Mouse (Mus musculus) lung, embryonic 14.5 days (tissue): ENCODE results near the gene Minos1. TPM values are rescaled to one million over a fixed set of nuclear protein-coding genes. Genes with fewer than 3 reads are reported as not detected.

Experiments
- ATAC-seq: fragments of 200-750 bp; cut with Nextera tagmentation; 2 replicates; pipeline ENCODE4 v1.8.0; 2017; ENCODE audit warnings: mild to moderate bottlenecking, moderate TSS enrichment, moderate library complexity; ENCODE audit not compliant: insufficient read depth
- DNase-seq: peaks from one replicate; pipeline ENCODE4 v3.0.0-alpha.2; 2015
- H3K27ac ChIP-seq: fragments of 300-500 bp; sonication (generic); 2 replicates; pipeline ENCODE4 v1.5.1; 2014; ENCODE audit warnings: low read depth, mild to moderate bottlenecking, moderate library complexity
- H3K27me3 ChIP-seq: fragments of 300-500 bp; sonication (generic); 2 replicates; pipeline ENCODE4 v1.6.1; 2014; ENCODE audit warnings: low read length, control low read depth; ENCODE audit not compliant: insufficient read depth
- H3K36me3 ChIP-seq: fragments of 300-500 bp; sonication (generic); 2 replicates; pipeline ENCODE4 v1.6.1; 2014; ENCODE audit warnings: control low read depth; ENCODE audit not compliant: insufficient read depth
- H3K4me1 ChIP-seq: fragments of 300-500 bp; sonication (generic); 2 replicates; pipeline ENCODE4 v1.6.1; 2014; ENCODE audit warnings: antibody characterized with exemption, control low read depth; ENCODE audit not compliant: insufficient read depth
- H3K4me2 ChIP-seq: fragments of 300-500 bp; sonication (generic); 2 replicates; pipeline ENCODE4 v1.6.1; 2014; ENCODE audit warnings: mild to moderate bottlenecking
- H3K4me3 ChIP-seq: fragments of 300-500 bp; sonication (generic); 2 replicates; pipeline ENCODE4 v1.5.1; 2014; ENCODE audit warnings: low read depth, low read length
- H3K9ac ChIP-seq: fragments of 300-500 bp; sonication (generic); 2 replicates; pipeline ENCODE4 v1.6.1; 2014
- H3K9me3 ChIP-seq: fragments of 300-500 bp; sonication (generic); 2 replicates; pipeline ENCODE4 v1.6.1; 2016; ENCODE audit warnings: low read depth, low read length, control low read depth
- CTCF ChIP-seq: IDR thresholded peaks from 2 replicates; pipeline ENCODE4 v1.5.1; 2016; ENCODE audit warnings: antibody characterized with exemption, low read depth
- WGBS: fragments of 180-500 bp; shearing (Covaris S2); extraction: QIAGEN DNeasy Blood & Tissue Kit; methylation state at CpG from one replicate; pipeline ENCODE4 v1.1.7; 2014; 5-methylcytosine and 5-hydroxymethylcytosine counted together
- polyA plus RNA-seq: library from polyadenylated mRNA; unstranded; fragments of >200 nt; fragmentation: Nextera tagmentation; extraction: Ambion mirVana; gene quantifications from 2 replicates; pipeline ENCODE4 v1.2.1, GENCODE M21; 2014

Gene Minos1
- polyA plus RNA-seq, 1 experiment from 2014 or later = 501 TPM

- Histone ChIP-seq H3K9me3 (no peaks in the 10 kb centered on the region; the same call in 1 of the 2 replicates), H3K36me3 (no peaks in the 10 kb centered on the region), H3K27ac (no peak overlapping the region), H3K4me2 (peak overlapping the region; percentile 93; the same call in 1 of the 2 replicates), H3K27me3 (peaks cover 9% of the 10 kb centered on the region; the same call in 1 of the 2 replicates), H3K9ac (peak overlapping the region; percentile 9; the same call in 1 of the 2 replicates), H3K4me1 (peaks cover 5% of the 10 kb centered on the region; the same call in 1 of the 2 replicates), H3K4me3 (peak overlapping the region; percentile 73; the same call in 1 of the 2 replicates)
- no peak for TF ChIP-seq CTCF
- no peak for DNase-seq
- ATAC-seq = no peak
- WGBS = 59% methylated on average over 15 of the region's 15 CpGs
These were observed 40.5 kb downstream of the Minos1 start for GRCm38 (mm10) chr4:139090303-139090940.

GRCm38 (mm10) chr4:139088982-139089671 lies 41.8 kb downstream of the Minos1 start:
- peaks cover 5% of the 10 kb centered on the region; the same call in 1 of the 2 replicates for H3K4me1 ChIP-seq
- H3K4me2 ChIP-seq = no peak overlapping the region
- H3K27ac ChIP-seq = no peak overlapping the region
- peaks cover 9% of the 10 kb centered on the region; the same call in 1 of the 2 replicates for H3K36me3 ChIP-seq
- no peak for ATAC-seq
- H3K9ac ChIP-seq = no peak overlapping the region
- no peak for TF ChIP-seq CTCF
- H3K9me3 ChIP-seq = no peaks in the 10 kb centered on the region
- peaks cover 9% of the 10 kb centered on the region; the same call in 1 of the 2 replicates for H3K27me3 ChIP-seq
- no peak for DNase-seq
- no peak overlapping the region for H3K4me3 ChIP-seq
- WGBS = 53% methylated on average over 9 of the region's 9 CpGs

GRCm38 (mm10) chr4:139086984-139087383 lies 43.9 kb downstream of the Minos1 start:
- H3K36me3 ChIP-seq = peaks cover 9% of the 10 kb centered on the region; the same call in 1 of the 2 replicates
- no peak overlapping the region for H3K9ac ChIP-seq
- H3K4me3 ChIP-seq = no peak overlapping the region
- H3K4me2 ChIP-seq = no peak overlapping the region
- H3K27me3 ChIP-seq = peaks cover 6% of the 10 kb centered on the region; the same call in 1 of the 2 replicates
- DNase-seq = no peak
- WGBS = 66% methylated on average over 4 of the region's 4 CpGs
- peaks cover 16% of the 10 kb centered on the region for H3K4me1 ChIP-seq
- ATAC-seq = no peak
- no peaks in the 10 kb centered on the region for H3K9me3 ChIP-seq
- no peak for TF ChIP-seq CTCF
- H3K27ac ChIP-seq = no peak overlapping the region

DNA sequence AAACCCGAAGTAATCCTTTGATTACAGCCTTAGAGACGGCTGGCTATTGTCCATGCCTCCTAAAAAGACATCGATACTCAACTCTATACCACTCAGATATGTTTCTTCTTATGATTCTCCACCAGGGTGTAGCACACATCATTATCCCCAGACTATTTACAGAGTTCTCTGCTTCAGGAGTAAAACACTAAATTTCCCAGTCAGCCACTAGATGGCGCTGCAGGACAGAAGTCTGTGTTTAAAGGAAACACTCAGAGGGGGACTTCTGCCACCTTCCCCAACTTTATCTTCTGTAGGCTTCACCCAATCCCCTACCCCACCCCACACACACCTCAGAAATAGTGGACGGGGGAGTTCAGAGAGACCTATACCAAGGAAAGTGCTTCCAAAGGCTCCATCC lies 44.9 kb downstream of the Minos1 start:
- Histone ChIP-seq H3K36me3 (peaks cover 9% of the 10 kb centered on the region; the same call in 1 of the 2 replicates), H3K4me3 (no peak overlapping the region), H3K27ac (no peak overlapping the region), H3K27me3 (peaks cover 6% of the 10 kb centered on the region; the same call in 1 of the 2 replicates), H3K9me3 (no peaks in the 10 kb centered on the region), H3K4me2 (no peak overlapping the region), H3K9ac (no peak overlapping the region), H3K4me1 (peaks cover 11% of the 10 kb centered on the region)
- ATAC-seq (no peak), DNase-seq (peak; percentile 97)
- peak; percentile 93 for TF ChIP-seq CTCF
- WGBS = 13% methylated on average over 5 of the region's 5 CpGs

DNA sequence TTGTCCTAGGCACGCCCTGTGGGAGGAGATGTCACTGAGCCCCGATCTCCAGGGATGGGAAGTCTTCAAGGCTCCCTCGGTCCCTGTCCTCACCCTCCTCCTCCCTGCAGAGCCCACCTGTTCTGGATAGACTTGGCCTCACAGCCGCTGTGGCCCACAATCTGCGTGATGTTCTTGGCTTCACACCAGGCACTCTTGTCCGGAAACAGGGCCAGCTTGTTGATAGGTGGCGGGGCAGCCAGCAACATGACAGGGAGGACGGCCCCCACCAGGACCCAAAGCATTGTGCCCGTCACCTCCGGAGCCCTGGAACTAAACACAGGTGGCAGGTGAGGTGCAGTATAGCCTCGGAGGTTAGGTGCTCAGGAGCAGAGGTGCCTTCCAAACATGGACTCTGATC lies 45.6 kb downstream of the Minos1 start:
- WGBS = 73% methylated on average over 11 of the region's 11 CpGs
- H3K4me3 ChIP-seq = no peak overlapping the region
- peaks cover 9% of the 10 kb centered on the region; the same call in 1 of the 2 replicates for H3K36me3 ChIP-seq
- no peak overlapping the region for H3K4me2 ChIP-seq
- no peak for TF ChIP-seq CTCF
- no peak for DNase-seq
- H3K4me1 ChIP-seq = peaks cover 11% of the 10 kb centered on the region
- no peak overlapping the region for H3K9ac ChIP-seq
- H3K27ac ChIP-seq = no peak overlapping the region
- H3K27me3 ChIP-seq = no peaks in the 10 kb centered on the region
- no peak for ATAC-seq
- no peaks in the 10 kb centered on the region for H3K9me3 ChIP-seq

DNA sequence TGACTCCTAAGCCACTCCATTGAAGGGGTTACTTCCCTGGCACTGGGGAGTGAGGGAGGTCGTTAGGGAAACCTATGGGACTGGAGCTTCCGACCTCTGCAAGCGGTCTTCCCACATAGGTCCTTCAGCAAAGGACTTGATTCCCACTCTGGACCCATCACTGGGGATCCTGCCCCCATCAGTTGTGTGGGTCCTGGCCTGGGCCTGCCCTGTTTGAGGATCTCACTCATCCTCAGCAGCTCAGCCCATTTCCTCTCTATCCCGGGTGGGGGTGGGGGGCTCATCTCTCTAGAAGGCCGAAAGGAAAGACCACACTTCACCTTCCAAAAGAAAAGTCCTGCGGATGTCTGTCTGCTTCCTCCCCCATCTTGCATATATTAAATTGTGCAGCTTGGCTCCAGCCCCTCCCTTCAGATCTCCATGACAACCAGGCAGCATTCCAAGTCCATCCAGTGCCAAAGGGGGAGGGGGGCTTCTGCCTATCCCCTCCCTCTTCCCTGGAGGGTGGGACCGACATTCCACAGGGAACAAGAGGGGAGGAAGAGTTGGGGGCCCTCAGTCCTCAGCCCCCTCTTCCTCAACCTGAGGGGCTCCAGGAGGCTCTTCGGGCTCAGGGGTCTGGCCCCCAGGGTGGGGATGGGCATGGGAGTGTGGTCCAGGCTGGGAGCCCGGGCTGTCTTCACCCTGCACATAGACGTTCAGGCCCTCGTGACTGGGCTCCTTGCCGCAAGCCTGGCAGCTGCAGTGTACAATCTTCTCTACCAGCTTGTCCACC lies 47.9 kb downstream of the Minos1 start:
- no peak overlapping the region; the same call in 1 of the 2 replicates for H3K9ac ChIP-seq
- H3K4me1 ChIP-seq = peaks cover 11% of the 10 kb centered on the region
- peak overlapping the region; percentile 40 for H3K4me2 ChIP-seq
- H3K27me3 ChIP-seq = no peaks in the 10 kb centered on the region
- H3K9me3 ChIP-seq = no peaks in the 10 kb centered on the region
- ATAC-seq = peak; percentile 65
- H3K27ac ChIP-seq = no peak overlapping the region
- peaks cover 9% of the 10 kb centered on the region; the same call in 1 of the 2 replicates for H3K36me3 ChIP-seq
- no peak overlapping the region for H3K4me3 ChIP-seq
- 14% methylated on average over 12 of the region's 12 CpGs for WGBS
- no peak for TF ChIP-seq CTCF
- peak; percentile 87 for DNase-seq
